Mouse (Mus musculus) stomach, postnatal 0 days (tissue): Measurements from ENCODE around the gene Rasl11b.

Experiments used
- CTCF ChIP-seq: IDR thresholded peaks from 2 replicates; pipeline ENCODE4 v1.5.1; 2016; ENCODE audit warnings: antibody characterized with exemption, low read depth, mild to moderate bottlenecking, moderate library complexity
- EP300 ChIP-seq: optimal IDR thresholded peaks from 2 replicates; pipeline ENCODE3; 2016; ENCODE audit warnings: antibody characterized with exemption

DNA sequence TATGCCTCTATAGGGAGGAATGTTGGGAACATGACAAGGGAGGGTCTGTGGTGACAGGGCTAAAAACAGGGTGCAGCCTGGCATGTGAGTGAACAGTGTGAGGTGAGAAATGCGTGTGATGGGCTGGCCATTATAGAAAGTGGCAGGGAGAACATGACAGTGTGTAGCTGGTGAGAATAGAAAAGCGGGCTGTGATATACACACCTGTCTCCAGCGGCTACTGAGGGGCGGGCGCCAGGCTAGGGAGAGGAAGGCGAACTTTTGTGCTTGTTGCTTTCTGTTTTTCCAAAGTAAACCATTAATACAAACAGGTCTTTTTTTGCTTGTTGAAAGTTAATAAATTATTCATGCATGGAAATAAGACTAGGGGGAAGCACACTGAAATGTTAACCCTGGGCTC lies 32.3 kb downstream of the Rasl11b start:
- TF ChIP-seq CTCF (no peak), EP300 (no peak)
